Mouse (Mus musculus) C2C12 (cell line): ENCODE results near the gene Rac1.

Experiments used
- CTCF ChIP-seq: IDR thresholded peaks from one replicate; pipeline ENCODE4 v1.5.1; 2011; ENCODE audit not compliant: control insufficient read depth, insufficient read depth, insufficient read length
- MAX ChIP-seq: IDR thresholded peaks from one replicate; pipeline ENCODE4 v1.6.1; 2011; ENCODE audit warnings: mild to moderate bottlenecking, control low read depth
- MYOG ChIP-seq: IDR thresholded peaks from one replicate; pipeline ENCODE4 v1.6.1; 2011; ENCODE audit not compliant: control insufficient read depth, insufficient read length; ENCODE audit errors: extremely low read depth
- USF1 ChIP-seq: IDR thresholded peaks from one replicate; pipeline ENCODE4 v1.6.1; 2011; ENCODE audit warnings: low read depth, mild to moderate bottlenecking, control low read depth, moderate library complexity

DNA sequence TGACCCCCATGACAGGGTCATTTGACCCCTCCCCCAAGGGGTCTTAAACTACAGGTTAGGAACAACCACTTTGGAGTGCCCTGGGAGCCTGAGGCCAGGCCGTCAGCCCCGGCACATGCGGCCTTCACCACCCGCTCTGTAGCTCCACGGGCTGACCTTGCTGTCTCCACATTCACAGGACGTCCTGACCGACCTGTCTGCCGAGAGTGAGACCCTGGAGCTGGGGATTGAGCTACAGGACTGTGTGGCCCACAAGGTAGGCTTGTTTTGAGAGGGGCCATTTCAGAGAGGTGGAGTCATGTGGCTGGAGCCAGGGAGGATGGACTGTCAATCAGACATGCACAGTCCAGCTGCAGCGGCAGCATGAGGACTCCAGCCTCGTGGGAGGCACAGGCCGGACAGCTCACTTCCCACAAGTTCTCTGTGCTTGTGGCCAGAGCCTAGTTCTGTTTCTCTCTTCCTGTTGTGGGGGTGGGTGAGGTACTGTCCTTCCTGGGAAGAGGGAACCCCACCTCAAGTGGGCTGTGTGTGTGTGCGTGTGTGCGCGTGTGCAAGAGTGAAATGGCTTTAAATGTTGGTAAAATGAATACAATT is 38.0 kb downstream of the Rac1 start:
- TF ChIP-seq CTCF, result no peak
- TF ChIP-seq MAX, result no peak
- TF ChIP-seq USF1, result no peak
- TF ChIP-seq MYOG, result no peak
